In genomic region chr8:83898985-83899362, GRCm38 (mm10) we compare ENCODE assay signal across 8 mouse cellular contexts. TPM values are rescaled to one million over a fixed set of nuclear protein-coding genes. Genes with fewer than 3 reads are reported as not detected.
A peak's percentile ranks its signal among the peaks of the same experiment; 100 is the strongest.
DNase-seq lines count a peak whose midpoint lies in the region; ATAC-seq and TF ChIP-seq lines count a peak whose summit lies in the region.

No protein-coding gene starts in this region.

- H3K36me3 ChIP-seq in forebrain, embryonic 10.5 days (replicated peaks) = no peaks in the 10 kb centered on the region
- H3K36me3 ChIP-seq in hindbrain, postnatal 0 days (ENCODE audit: insufficient read depth, low read length) = no peaks in the 10 kb centered on the region
- no peaks in the 10 kb centered on the region for H3K36me3 ChIP-seq in limb, embryonic 13.5 days
- H3K36me3 ChIP-seq in midbrain, embryonic 16.5 days (ENCODE audit: control insufficient read depth, insufficient read depth, low read length) = no peaks in the 10 kb centered on the region

- peak overlapping the region; percentile 95 for H3K9ac ChIP-seq in hindbrain, postnatal 0 days (replicated peaks; ENCODE audit: low read length)
- peak overlapping the region; percentile 94 for H3K9ac ChIP-seq in limb, embryonic 13.5 days
- H3K9ac ChIP-seq in midbrain, embryonic 16.5 days (ENCODE audit: low read depth, low read length) = peak overlapping the region; percentile 63

- WGBS in forebrain, embryonic 10.5 days = under 1% methylated on average over 13 of the region's 13 CpGs
- under 1% methylated on average over 13 of the region's 13 CpGs for WGBS in hindbrain, postnatal 0 days
- 1% methylated on average over 13 of the region's 13 CpGs for WGBS in limb, embryonic 13.5 days
- under 1% methylated on average over 13 of the region's 13 CpGs for WGBS in midbrain, embryonic 16.5 days

- peaks cover 65% of the 10 kb centered on the region for H3K4me1 ChIP-seq in forebrain, embryonic 10.5 days
- H3K4me1 ChIP-seq in hindbrain, postnatal 0 days (ENCODE audit: insufficient read depth, low read length) = peaks cover 7% of the 10 kb centered on the region
- peaks cover 50% of the 10 kb centered on the region for H3K4me1 ChIP-seq in limb, embryonic 13.5 days
- peaks cover 36% of the 10 kb centered on the region for H3K4me1 ChIP-seq in midbrain, embryonic 16.5 days (ENCODE audit: control insufficient read depth, insufficient read depth, low read length)

- peak overlapping the region; percentile 93 for H3K4me3 ChIP-seq in forebrain, embryonic 10.5 days
- peak overlapping the region; percentile 93 for H3K4me3 ChIP-seq in hindbrain, postnatal 0 days (ENCODE audit: low read length)
- H3K4me3 ChIP-seq in limb, embryonic 13.5 days = peak overlapping the region; percentile 99
- H3K4me3 ChIP-seq in midbrain, embryonic 16.5 days (ENCODE audit: low read depth, low read length) = peak overlapping the region; percentile 98

- DNase-seq in kidney, adult 11 months = peak; percentile 55
- no peak for DNase-seq in kidney, postnatal 14 days
- peak; percentile 69 for DNase-seq in adrenal gland, postnatal 10 days
- peak; percentile 71 for DNase-seq in forebrain, embryonic 10.5 days (ENCODE audit: extremely low spot score, low spot score)
- peak; percentile 93 for DNase-seq in hindbrain, postnatal 0 days (ENCODE audit: low spot score)
- peak; percentile 84 for DNase-seq in testis, postnatal 10 days (ENCODE audit: low spot score)

- H3K27me3 ChIP-seq in forebrain, embryonic 10.5 days (ENCODE audit: poor library complexity, severe bottlenecking) = peaks cover 43% of the 10 kb centered on the region
- H3K27me3 ChIP-seq in hindbrain, postnatal 0 days (ENCODE audit: insufficient read depth, low read length) = no peaks in the 10 kb centered on the region
- peaks cover 20% of the 10 kb centered on the region for H3K27me3 ChIP-seq in limb, embryonic 13.5 days
- 0 out of 2 replicates have a peak, but pooled peaks cover 4% of the 10 kb centered on the region for H3K27me3 ChIP-seq in midbrain, embryonic 16.5 days (ENCODE audit: control insufficient read depth, insufficient read depth, low read depth, low read length)

- no peak; the same call in 1 of the 2 replicates for ATAC-seq in hindbrain, postnatal 0 days
- ATAC-seq in limb, embryonic 13.5 days (ENCODE audit: low FRiP score, low read depth) = peak; percentile 52
- ATAC-seq in midbrain, embryonic 16.5 days = peak; percentile 44

- no peaks in the 10 kb centered on the region for H3K9me3 ChIP-seq in forebrain, embryonic 10.5 days
- no peaks in the 10 kb centered on the region for H3K9me3 ChIP-seq in hindbrain, postnatal 0 days (ENCODE audit: low read length)
- H3K9me3 ChIP-seq in limb, embryonic 13.5 days = no peaks in the 10 kb centered on the region
- H3K9me3 ChIP-seq in midbrain, embryonic 16.5 days (replicated peaks; ENCODE audit: control insufficient read depth, low read length, poor library complexity, severe bottlenecking) = no peaks in the 10 kb centered on the region

- no peak for TF ChIP-seq CTCF in hindbrain, postnatal 0 days (IDR thresholded peaks at IDR 0.05; ENCODE audit: low read depth)

- peak overlapping the region; percentile 69 for H3K4me2 ChIP-seq in hindbrain, postnatal 0 days (ENCODE audit: low read depth, low read length)
- H3K4me2 ChIP-seq in limb, embryonic 13.5 days (replicated peaks) = peak overlapping the region; percentile 83
- peak overlapping the region; percentile 93 for H3K4me2 ChIP-seq in midbrain, embryonic 16.5 days (ENCODE audit: low read length)

- peak overlapping the region; percentile 95 for H3K27ac ChIP-seq in forebrain, embryonic 10.5 days
- peak overlapping the region; percentile 99 for H3K27ac ChIP-seq in hindbrain, postnatal 0 days
- H3K27ac ChIP-seq in limb, embryonic 13.5 days = peak overlapping the region; percentile 99
- peak overlapping the region; percentile 99 for H3K27ac ChIP-seq in midbrain, embryonic 16.5 days (ENCODE audit: low read length)

RNA-seq across cellular contexts. Expression of gene Adgrl1, which starts 0.9 kb away (rescaled TPM):
- 10 to 100 TPM; 48.7 to 60.4 TPM for total RNA-seq in adrenal gland, postnatal 10 days (2021)
- 11.1 and 12.5 TPM in 2 replicates for polyA plus RNA-seq in forebrain, embryonic 10.5 days (2016; fragmentation: Nextera tagmentation; extraction: Ambion mirVana)
- total RNA-seq in hindbrain, postnatal 0 days (2014; rRNA removed) = 393 and 469 TPM in 2 replicates
- 54.2 and 54.6 TPM in 2 replicates for polyA plus RNA-seq in hindbrain, postnatal 0 days (2015; fragmentation: Nextera tagmentation; extraction: Ambion mirVana)
- 28.1 and 29.3 TPM in 2 replicates for polyA plus RNA-seq in limb, embryonic 13.5 days (2015; fragmentation: Nextera tagmentation; extraction: Ambion mirVana)
- polyA plus RNA-seq in midbrain, embryonic 16.5 days (2015; fragmentation: Nextera tagmentation; extraction: Ambion mirVana) = 54.8 and 59.8 TPM in 2 replicates

RNA-seq across cellular contexts. Expression of gene Gm10644, which starts 56.0 kb away (rescaled TPM):
- total RNA-seq in adrenal gland, postnatal 10 days (2021) = under 1 TPM; 0.51 to 0.88 TPM
- polyA plus RNA-seq in forebrain, embryonic 10.5 days (2016; fragmentation: Nextera tagmentation; extraction: Ambion mirVana) = 0.94 and 1.2 TPM in 2 replicates
- total RNA-seq in hindbrain, postnatal 0 days (2014; rRNA removed) = 0.40 and 1.7 TPM in 2 replicates
- polyA plus RNA-seq in hindbrain, postnatal 0 days (2015; fragmentation: Nextera tagmentation; extraction: Ambion mirVana) = 0.43 and 0.56 TPM in 2 replicates
- polyA plus RNA-seq in limb, embryonic 13.5 days (2015; fragmentation: Nextera tagmentation; extraction: Ambion mirVana) = 0.40 and 0.43 TPM in 2 replicates
- 0.58 and 0.69 TPM in 2 replicates for polyA plus RNA-seq in midbrain, embryonic 16.5 days (2015; fragmentation: Nextera tagmentation; extraction: Ambion mirVana)

RNA-seq across cellular contexts. Expression of gene Asf1b, which starts 56.3 kb away (rescaled TPM):
- total RNA-seq in adrenal gland, postnatal 10 days (2021) = 10 to 100 TPM in 1 of 2 experiments, 1 to 10 TPM in 1; 9.2 to 12.1 TPM
- 112 and 114 TPM in 2 replicates for polyA plus RNA-seq in forebrain, embryonic 10.5 days (2016; fragmentation: Nextera tagmentation; extraction: Ambion mirVana)
- 4.7 and 5.6 TPM in 2 replicates for total RNA-seq in hindbrain, postnatal 0 days (2014; rRNA removed)
- polyA plus RNA-seq in hindbrain, postnatal 0 days (2015; fragmentation: Nextera tagmentation; extraction: Ambion mirVana) = 8.3 and 10.6 TPM in 2 replicates
- 51.4 and 52.9 TPM in 2 replicates for polyA plus RNA-seq in limb, embryonic 13.5 days (2015; fragmentation: Nextera tagmentation; extraction: Ambion mirVana)
- 6.1 and 6.7 TPM in 2 replicates for polyA plus RNA-seq in midbrain, embryonic 16.5 days (2015; fragmentation: Nextera tagmentation; extraction: Ambion mirVana)
